Comparison of ENCODE assay signal across 18 mouse cellular contexts in the genomic region with DNA sequence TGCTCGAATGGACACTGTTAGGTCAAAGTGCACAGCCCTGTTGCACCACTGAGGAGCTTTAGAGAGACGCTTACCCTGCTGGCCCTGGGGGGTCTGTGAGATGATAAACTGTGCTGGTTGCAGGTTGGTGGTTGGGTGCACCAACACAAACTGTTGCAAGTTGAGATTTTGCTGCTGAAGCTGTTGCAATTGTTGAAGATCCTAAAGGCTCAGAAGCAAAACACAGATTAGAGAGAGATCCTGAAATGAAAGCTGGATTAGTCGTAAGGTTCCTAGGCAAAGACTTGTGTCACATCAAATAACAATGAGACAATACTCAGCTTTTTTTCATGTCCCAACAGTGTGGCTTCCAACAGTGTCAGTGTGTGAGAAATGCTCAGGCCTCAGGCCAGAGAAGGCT.
"Had no signal": no experiment of that assay in that cellular context is flagged by ENCODE, and none has a peak within 500 bp of the region (broad histone marks: within the 10 kb centered on the region; RNA-seq: fewer than 3 reads in every experiment).

No protein-coding gene starts in this region.

- H3K4me3 ChIP-seq: limb, embryonic 12.5 days; limb, embryonic 15.5 days; midbrain, embryonic 13.5 days had no signal

- H3K27me3 ChIP-seq: limb, embryonic 12.5 days; limb, embryonic 15.5 days; midbrain, embryonic 13.5 days had no signal

- DNase-seq: kidney, adult 18-20 months; kidney, adult 9 months; kidney, postnatal 14 days; kidney, postnatal 4 days; lung, embryonic 14.5 days; right cerebral cortex, postnatal 14 days; right cerebral cortex, postnatal 4 days; thymus, adult 2 months; thymus, postnatal 14 days; thymus, postnatal 4 days had no signal

- H3K9ac ChIP-seq: limb, embryonic 12.5 days; limb, embryonic 15.5 days; lung, embryonic 14.5 days; midbrain, embryonic 13.5 days had no signal

- H3K4me1 ChIP-seq: limb, embryonic 12.5 days; limb, embryonic 15.5 days had no signal

- H3K4me2 ChIP-seq: limb, embryonic 12.5 days; limb, embryonic 15.5 days; lung, embryonic 14.5 days; midbrain, embryonic 13.5 days had no signal

- H3K27ac ChIP-seq: limb, embryonic 12.5 days; limb, embryonic 15.5 days; macrophage; midbrain, embryonic 13.5 days; stomach, postnatal 0 days had no signal

- H3K9me3 ChIP-seq: limb, embryonic 12.5 days; limb, embryonic 15.5 days; midbrain, embryonic 13.5 days had no signal

- ATAC-seq: intestine, embryonic 16.5 days; lung, postnatal 0 days; midbrain, embryonic 13.5 days; midbrain, embryonic 16.5 days had no signal
